Mouse (Mus musculus) ES-E14 (cell line): ENCODE measurements around the gene Pde9a.

Experiments used
- CHD2 ChIP-seq: IDR thresholded peaks from 2 replicates; pipeline ENCODE4 v1.6.1; 2014; ENCODE audit warnings: mild to moderate bottlenecking, low read depth, low read length, inconsistent platforms
- MAFK ChIP-seq: IDR thresholded peaks from 2 replicates; pipeline ENCODE4 v1.6.1; 2014; ENCODE audit warnings: mild to moderate bottlenecking, low read depth, low read length, inconsistent platforms; ENCODE audit not compliant: insufficient read depth

DNA sequence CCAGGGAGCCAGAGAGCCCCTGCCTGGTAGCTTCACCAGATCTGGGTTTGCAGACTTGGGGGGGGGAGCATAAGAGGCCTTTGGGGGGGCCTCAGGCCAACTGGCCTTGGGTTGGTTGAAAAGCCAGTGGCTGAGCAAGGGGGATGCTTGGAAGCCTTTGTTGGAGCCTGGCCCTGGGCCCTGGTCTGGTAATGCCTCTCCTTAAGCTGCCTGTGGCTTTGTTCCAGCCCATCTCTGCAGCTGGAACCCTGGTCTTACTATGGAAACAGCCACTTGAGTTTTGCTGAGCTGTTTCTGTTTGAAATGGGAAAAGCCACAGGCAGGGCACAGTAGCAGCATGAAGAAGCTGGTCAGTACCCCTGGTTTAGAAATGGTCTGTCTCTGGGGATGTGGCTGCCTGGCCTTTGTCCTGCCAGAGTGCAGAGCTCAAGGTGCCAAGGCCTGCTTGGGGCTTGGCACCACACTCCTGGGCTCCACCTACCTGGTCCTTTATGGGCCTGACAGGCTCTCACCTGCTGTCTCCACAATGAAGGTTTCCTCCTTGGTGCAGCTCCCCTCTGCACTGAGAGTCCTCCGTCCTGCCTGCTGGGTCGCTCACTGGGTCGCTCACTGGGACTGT lies 3.5 kb downstream of the Pde9a start:
- TF ChIP-seq CHD2, result no peak
- TF ChIP-seq MAFK, result no peak
